Mouse (Mus musculus) embryonic facial prominence, embryonic 15.5 days (tissue): ENCODE data around the gene Aebp2. TPM values are rescaled to one million over a fixed set of nuclear protein-coding genes. Genes with fewer than 3 reads are reported as not detected.

Experiments
- ATAC-seq: fragments of 200-750 bp; cut with Nextera tagmentation; 2 replicates; pipeline ENCODE4 v1.8.0; 2017; ENCODE audit warnings: low read depth, moderate TSS enrichment; ENCODE audit not compliant: insufficient number of reproducible peaks, low FRiP score, low TSS enrichment
- H3K27ac ChIP-seq: fragments of 300-500 bp; sonication (generic); replicated peaks from 2 replicates; pipeline ENCODE4 v1.5.1; 2015; ENCODE audit warnings: mild to moderate bottlenecking, inconsistent platforms
- H3K27me3 ChIP-seq: fragments of 300-500 bp; sonication (generic); 2 replicates; pipeline ENCODE4 v1.6.1; 2015; ENCODE audit warnings: inconsistent platforms
- H3K36me3 ChIP-seq: fragments of 300-500 bp; sonication (generic); 2 replicates; pipeline ENCODE4 v1.6.1; 2015; ENCODE audit warnings: mild to moderate bottlenecking, inconsistent platforms
- H3K4me1 ChIP-seq: fragments of 300-500 bp; sonication (generic); 2 replicates; pipeline ENCODE4 v1.6.1; 2015; ENCODE audit warnings: inconsistent platforms
- H3K4me2 ChIP-seq: fragments of 300-500 bp; sonication (generic); replicated peaks from 2 replicates; pipeline ENCODE4 v1.6.1; 2015; ENCODE audit warnings: mild to moderate bottlenecking, inconsistent platforms
- H3K4me3 ChIP-seq: fragments of 300-500 bp; sonication (generic); replicated peaks from 2 replicates; pipeline ENCODE4 v1.5.1; 2015; ENCODE audit warnings: mild to moderate bottlenecking, inconsistent platforms
- H3K9ac ChIP-seq: fragments of 300-500 bp; sonication (generic); 2 replicates; pipeline ENCODE4 v1.6.1; 2015; ENCODE audit warnings: inconsistent platforms
- H3K9me3 ChIP-seq: fragments of 300-500 bp; sonication (generic); replicated peaks from 2 replicates; pipeline ENCODE4 v1.6.1; 2016; ENCODE audit warnings: inconsistent platforms
- WGBS: fragments of 180-500 bp; shearing (Covaris S2); methylation state at CpG from one replicate; pipeline ENCODE4 v1.1.7; 2015; 5-methylcytosine and 5-hydroxymethylcytosine counted together
- polyA plus RNA-seq: library from polyadenylated mRNA; unstranded; fragments of >200 nt; fragmentation: Nextera tagmentation; extraction: Ambion mirVana; gene quantifications from 2 replicates; pipeline ENCODE4 v1.2.1, GENCODE M21; 2015

The Aebp2 gene
- polyA plus RNA-seq, 1 experiment from 2014 or later: 13.7 TPM

DNA sequence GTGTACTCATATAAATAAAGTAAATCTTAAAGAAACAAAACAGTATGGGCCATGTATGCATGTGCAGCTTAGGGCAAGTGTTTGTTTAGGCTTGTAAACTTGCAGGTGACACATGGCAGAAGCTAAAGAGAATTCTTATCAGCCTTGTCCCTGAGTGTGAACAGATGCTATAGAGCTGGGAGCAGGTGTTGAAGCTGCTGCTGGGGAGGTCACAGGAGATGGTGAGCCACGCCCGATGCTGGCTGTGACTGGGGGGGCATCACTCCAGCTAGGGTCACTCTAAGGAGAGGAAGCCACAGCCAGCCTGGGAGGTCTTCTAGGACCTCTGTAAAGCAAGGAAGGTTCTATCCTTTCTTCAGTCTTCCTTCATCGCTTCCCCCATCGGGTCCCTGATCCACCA lies 53.6 kb downstream of the Aebp2 start:
- Histone ChIP-seq H3K36me3 (no peaks in the 10 kb centered on the region), H3K27me3 (no peaks in the 10 kb centered on the region), H3K4me1 (peaks cover 27% of the 10 kb centered on the region; the same call in 1 of the 2 replicates), H3K4me2 (no peak overlapping the region), H3K9ac (no peak overlapping the region), H3K27ac (no peak overlapping the region), H3K9me3 (no peaks in the 10 kb centered on the region), H3K4me3 (no peak overlapping the region)
- ATAC-seq: no peak
- 84% methylated on average over 4 of the region's 4 CpGs for WGBS

DNA sequence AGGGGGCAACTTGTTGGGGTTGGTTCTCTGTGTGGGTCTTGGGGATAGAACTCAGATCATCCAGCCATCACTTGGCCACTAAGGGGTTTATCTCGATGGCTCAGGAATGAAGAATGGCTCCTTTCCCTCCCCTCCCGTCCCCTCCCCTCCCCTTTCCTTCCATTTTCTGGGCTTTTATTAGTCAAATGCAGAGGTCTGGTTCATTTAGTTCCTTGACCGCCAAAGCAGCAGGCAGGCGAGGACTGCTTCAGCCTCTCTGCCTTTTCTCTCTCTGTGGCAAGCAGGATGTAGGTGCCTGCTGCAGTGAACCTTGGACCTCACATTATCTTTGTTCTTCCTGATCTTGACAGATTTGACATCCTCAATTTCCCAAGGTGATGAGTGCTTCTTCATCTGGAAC lies 54.6 kb downstream of the Aebp2 start:
- Histone ChIP-seq H3K4me2 (no peak overlapping the region), H3K4me3 (no peak overlapping the region), H3K36me3 (no peaks in the 10 kb centered on the region), H3K27me3 (no peaks in the 10 kb centered on the region), H3K4me1 (peaks cover 27% of the 10 kb centered on the region; the same call in 1 of the 2 replicates), H3K9me3 (no peaks in the 10 kb centered on the region), H3K9ac (no peak overlapping the region), H3K27ac (no peak overlapping the region)
- no peak for ATAC-seq
- WGBS: 57% methylated on average over 4 of the region's 4 CpGs

DNA sequence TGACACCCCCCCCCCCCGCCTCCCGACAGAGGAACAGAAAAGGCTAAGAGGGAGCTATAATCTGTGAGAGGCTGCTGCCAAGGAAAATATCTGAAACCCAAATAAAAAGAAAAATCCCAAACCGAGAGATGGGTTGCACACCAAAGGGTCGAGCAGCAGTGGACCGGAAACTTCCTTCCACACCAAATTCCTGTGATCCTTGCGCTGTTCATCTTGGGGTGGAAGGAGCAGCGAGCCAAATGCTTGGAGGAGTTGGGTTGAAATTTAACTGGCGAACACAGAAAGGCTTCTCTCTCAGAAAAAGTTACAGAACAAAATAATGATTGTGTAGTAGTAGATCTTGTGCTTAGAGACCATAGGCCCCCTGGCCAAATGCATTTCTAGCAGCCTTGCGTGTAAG lies 55.5 kb downstream of the Aebp2 start:
- Histone ChIP-seq H3K4me2 (no peak overlapping the region), H3K27me3 (no peaks in the 10 kb centered on the region), H3K9me3 (no peaks in the 10 kb centered on the region), H3K4me3 (no peak overlapping the region), H3K27ac (peak overlapping the region; percentile 78; the same call in 1 of the 2 replicates), H3K4me1 (peaks cover 36% of the 10 kb centered on the region), H3K9ac (no peak overlapping the region), H3K36me3 (no peaks in the 10 kb centered on the region)
- ATAC-seq: no peak
- 64% methylated on average over 9 of the region's 9 CpGs for WGBS

DNA sequence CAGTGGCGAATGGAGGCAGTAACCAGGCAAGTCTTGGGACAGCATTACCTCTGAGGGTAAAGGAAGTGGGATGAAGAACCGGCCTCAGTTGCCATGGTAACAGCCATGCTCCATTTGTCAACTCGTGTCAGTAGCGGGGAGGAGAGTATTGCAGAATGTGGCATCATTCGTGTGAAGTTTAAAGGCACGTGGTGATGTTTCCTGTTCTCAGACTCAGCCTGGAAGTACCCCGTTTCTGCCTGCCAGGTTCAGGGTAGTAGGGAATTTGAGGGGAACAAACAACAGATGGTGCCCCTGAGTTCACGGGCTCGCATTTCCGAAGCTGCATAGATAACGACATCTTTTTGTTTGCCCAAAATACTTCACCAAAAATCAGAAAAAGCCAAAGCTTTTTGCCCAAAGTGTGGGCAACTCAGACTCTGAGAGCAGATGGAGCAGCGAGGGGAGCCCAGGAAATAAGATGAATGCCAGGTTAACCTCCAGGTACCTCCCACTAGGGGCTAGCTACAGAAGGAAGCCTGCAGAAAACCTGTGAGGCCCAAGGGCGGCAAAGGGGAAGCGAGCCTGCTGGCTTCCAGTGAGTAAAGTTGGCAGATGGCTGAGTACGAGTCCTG lies 56.3 kb downstream of the Aebp2 start:
- no peak for ATAC-seq

DNA sequence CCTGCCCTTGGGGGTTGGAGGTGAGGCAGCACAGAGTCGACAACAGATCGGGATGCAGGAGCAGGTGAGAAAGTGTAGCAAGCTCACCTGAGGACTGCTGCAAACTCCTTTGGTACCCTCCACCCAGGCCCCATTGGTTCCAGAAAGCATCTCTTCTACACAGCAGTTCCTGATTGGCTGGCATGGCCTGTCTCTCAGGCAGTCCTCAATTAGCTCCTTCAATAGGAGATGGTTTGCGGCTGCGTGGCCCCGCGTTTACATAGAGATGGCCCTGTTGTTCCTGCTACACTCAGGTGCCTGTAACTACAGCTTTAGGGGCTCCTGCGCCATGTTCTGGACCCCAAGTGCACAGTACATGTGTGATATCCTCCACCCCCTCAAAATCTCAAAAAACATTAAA lies 58.2 kb downstream of the Aebp2 start:
- Histone ChIP-seq H3K9ac (no peak overlapping the region), H3K4me2 (no peak overlapping the region), H3K27ac (no peak overlapping the region), H3K36me3 (no peaks in the 10 kb centered on the region), H3K4me3 (no peak overlapping the region), H3K4me1 (peaks cover 38% of the 10 kb centered on the region), H3K9me3 (no peaks in the 10 kb centered on the region), H3K27me3 (no peaks in the 10 kb centered on the region)
- ATAC-seq: no peak
- WGBS: 52% methylated on average over 7 of the region's 7 CpGs

More for the DNA sequence above, 56.3 kb downstream of the Aebp2 start:
- Histone ChIP-seq H3K4me2 (0 out of 2 replicates have a peak overlapping the region, but pooled peaks have one; percentile 4), H3K9me3 (no peaks in the 10 kb centered on the region), H3K27ac (peak overlapping the region; percentile 78), H3K27me3 (no peaks in the 10 kb centered on the region), H3K4me3 (no peak overlapping the region), H3K9ac (no peak overlapping the region), H3K36me3 (no peaks in the 10 kb centered on the region), H3K4me1 (peaks cover 38% of the 10 kb centered on the region)
- 15% methylated on average over 15 of the region's 15 CpGs for WGBS

DNA sequence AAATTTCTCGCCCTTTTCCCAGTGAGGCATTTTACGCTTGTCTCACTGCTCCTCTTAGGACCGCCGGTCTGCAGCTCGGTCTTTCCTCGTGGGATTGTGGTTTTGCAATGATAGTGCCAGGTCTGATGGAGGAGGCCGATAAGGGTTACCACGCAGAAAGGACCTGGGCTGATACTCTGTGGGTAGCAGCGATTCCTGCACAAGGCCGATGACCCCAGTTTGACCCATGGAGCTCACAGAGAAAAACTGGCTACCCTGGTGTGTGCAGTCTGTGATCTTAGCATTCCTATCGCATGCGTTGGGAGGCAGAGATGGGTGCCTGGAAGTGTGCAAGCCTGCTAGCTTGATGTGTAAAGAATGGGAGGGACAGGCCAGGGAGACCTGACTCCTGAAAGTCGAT lies 60.4 kb downstream of the Aebp2 start:
- no peaks in the 10 kb centered on the region for H3K9me3 ChIP-seq
- no peak for ATAC-seq
- no peak overlapping the region for H3K4me2 ChIP-seq
- no peak overlapping the region for H3K27ac ChIP-seq
- H3K4me1 ChIP-seq: peaks cover 32% of the 10 kb centered on the region
- no peaks in the 10 kb centered on the region for H3K36me3 ChIP-seq
- 30% methylated on average over 13 of the region's 13 CpGs for WGBS
- H3K4me3 ChIP-seq: no peak overlapping the region
- H3K9ac ChIP-seq: no peak overlapping the region
- H3K27me3 ChIP-seq: no peaks in the 10 kb centered on the region

DNA sequence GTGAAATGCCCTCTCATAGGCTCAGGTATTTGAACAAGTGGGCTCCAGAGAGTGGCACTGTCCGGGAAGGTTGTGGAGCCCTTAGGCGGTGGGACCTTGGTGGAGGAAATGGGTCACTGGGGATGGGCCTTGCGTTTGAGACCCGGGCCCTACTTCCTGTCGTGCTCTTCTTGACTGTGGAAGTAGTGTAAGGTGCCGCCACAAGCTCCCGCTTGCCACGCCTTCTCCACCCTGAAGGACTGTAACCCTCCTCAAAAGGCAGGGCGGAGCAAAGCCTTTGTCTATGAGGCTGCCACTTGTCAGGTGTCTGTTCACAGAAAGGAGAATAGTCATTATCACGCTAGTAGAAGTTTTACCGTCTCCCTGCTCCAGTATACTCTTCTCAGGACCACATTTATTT lies 61.9 kb downstream of the Aebp2 start:
- H3K4me1 ChIP-seq: peaks cover 18% of the 10 kb centered on the region
- H3K4me2 ChIP-seq: no peak overlapping the region
- no peak overlapping the region for H3K27ac ChIP-seq
- H3K27me3 ChIP-seq: no peaks in the 10 kb centered on the region
- no peaks in the 10 kb centered on the region for H3K9me3 ChIP-seq
- ATAC-seq: no peak
- H3K36me3 ChIP-seq: no peaks in the 10 kb centered on the region
- H3K9ac ChIP-seq: no peak overlapping the region
- WGBS: 89% methylated on average over 11 of the region's 11 CpGs
- no peak overlapping the region for H3K4me3 ChIP-seq

DNA sequence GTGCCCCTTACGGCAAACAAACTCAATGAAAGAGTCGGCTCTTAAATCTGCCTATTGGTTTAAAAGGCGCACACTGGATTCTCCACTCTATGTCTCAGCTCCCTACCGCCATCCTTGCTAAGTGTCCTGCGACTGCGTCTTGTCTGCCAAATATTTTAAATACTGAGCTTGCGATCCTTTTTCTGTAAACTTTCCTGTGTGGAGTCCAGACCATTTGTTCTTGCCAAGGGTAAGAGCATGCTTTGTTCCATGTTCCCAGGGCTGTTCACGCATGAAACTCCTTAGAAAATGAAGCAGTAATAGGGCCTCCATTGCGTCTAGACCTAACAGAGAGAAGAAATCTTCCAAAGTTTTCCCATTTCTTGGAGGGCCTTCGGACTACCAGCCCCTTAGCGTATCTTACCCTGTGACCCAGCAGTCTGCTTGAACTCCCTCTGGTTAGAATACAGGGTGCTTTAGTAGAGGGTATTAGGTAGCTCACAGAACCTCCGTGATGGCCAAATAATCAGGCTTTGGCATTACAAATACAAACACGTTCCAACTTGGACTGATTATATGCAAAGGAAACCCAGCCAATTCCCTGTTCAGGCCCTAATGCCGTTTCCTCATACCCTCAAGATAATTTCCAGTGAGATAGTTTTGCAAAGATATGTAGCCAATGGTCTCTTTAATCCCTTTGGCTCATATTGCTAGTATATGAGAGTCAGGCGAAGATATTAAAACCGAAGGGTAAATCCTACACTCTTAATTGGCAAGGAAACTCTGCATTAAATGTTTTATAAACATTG lies 67.3 kb downstream of the Aebp2 start:
- peak; percentile 83 for ATAC-seq

DNA sequence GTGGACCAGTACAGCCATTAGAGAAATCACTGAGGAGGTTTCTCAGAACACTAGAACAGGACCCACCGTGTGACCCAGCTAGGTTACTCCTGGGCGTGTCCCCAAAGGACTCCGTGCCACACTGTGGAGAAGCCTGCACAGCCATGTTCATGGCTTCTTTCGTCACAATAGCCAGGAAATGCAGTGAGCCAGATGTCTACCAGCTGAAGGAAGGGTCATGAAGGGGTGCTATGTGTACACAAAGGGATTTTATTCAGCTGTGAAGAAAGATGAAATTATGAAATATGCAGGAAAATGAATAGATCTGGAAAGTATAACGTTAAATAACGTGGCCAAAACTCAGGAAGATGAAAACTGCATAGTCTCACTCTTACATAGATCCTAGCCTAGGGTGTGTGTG lies 69.7 kb downstream of the Aebp2 start:
- Histone ChIP-seq H3K9ac (no peak overlapping the region), H3K9me3 (no peaks in the 10 kb centered on the region), H3K4me2 (no peak overlapping the region), H3K4me3 (no peak overlapping the region), H3K27ac (no peak overlapping the region), H3K36me3 (no peaks in the 10 kb centered on the region), H3K27me3 (no peaks in the 10 kb centered on the region), H3K4me1 (peaks cover 29% of the 10 kb centered on the region; the same call in 1 of the 2 replicates)
- WGBS: 65% methylated on average over 6 of the region's 6 CpGs
- ATAC-seq: no peak

More for the DNA sequence above, 67.3 kb downstream of the Aebp2 start:
- Histone ChIP-seq H3K4me1 (peaks cover 21% of the 10 kb centered on the region; the same call in 1 of the 2 replicates), H3K27ac (peak overlapping the region; percentile 76), H3K4me2 (no peak overlapping the region), H3K27me3 (no peaks in the 10 kb centered on the region), H3K9me3 (no peaks in the 10 kb centered on the region), H3K9ac (no peak overlapping the region), H3K36me3 (no peaks in the 10 kb centered on the region), H3K4me3 (no peak overlapping the region)
- 53% methylated on average over 16 of the region's 16 CpGs for WGBS

DNA sequence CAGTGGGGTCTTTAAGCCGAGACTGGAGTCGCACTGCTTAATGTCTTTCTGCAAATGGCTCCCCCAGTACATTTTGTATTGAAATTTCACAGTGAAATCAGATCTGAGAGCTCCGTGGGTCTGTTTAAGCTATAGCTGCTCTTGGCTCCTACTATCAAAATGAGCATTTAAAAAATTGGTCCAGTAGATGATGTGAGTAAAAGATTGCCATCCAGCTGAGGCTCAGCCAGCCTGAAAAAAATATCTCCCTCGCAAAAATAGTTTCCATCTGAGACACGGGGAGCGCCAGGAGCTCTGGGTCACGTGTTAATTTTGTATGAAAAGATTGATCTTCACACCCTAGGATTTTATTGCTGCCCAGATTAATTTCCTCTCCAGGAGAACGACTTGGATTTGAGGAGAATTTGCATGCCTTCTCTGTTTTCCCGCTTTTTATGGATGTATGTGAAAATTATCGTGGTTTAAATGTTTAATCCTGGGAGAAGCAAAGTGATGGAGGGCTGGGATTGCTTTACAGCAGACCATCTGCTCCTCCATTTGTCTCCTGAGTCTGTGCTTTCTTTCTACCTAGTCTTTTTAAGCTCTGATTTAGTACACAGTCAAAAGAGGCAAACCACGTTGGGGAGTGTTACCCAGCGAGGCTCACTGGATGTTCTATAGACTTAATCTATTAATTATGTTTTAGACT lies 73.9 kb downstream of the Aebp2 start:
- Histone ChIP-seq H3K9me3 (no peaks in the 10 kb centered on the region), H3K4me1 (peaks cover 20% of the 10 kb centered on the region; the same call in 1 of the 2 replicates), H3K4me3 (no peak overlapping the region), H3K36me3 (no peaks in the 10 kb centered on the region), H3K9ac (no peak overlapping the region), H3K27ac (peak overlapping the region; percentile 71), H3K4me2 (no peak overlapping the region), H3K27me3 (no peaks in the 10 kb centered on the region)
- 36% methylated on average over 12 of the region's 12 CpGs for WGBS
- ATAC-seq: 0 out of 2 replicates have a peak, but pooled peaks have one; percentile 31

DNA sequence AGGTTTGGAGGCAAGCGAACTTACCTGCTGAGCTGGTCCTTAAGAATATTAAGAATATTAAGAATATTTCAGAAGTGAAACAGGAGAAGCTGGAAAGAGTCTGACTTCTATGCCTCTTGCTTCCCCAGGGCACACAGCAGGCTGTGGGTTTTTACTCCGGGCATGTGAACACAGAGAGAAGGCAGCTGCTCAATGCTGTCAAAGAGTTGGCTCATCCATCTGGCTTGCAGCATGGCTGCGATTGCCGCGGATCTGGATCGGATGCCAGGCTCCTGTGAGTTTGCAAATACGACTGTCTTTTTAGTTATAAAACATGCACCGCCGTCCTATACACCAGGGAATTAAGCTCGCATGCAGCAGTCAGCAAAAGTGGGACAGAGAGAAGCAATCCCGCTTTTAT lies 75.5 kb downstream of the Aebp2 start:
- H3K9me3 ChIP-seq: no peaks in the 10 kb centered on the region
- H3K4me1 ChIP-seq: peaks cover 16% of the 10 kb centered on the region; the same call in 1 of the 2 replicates
- H3K4me3 ChIP-seq: no peak overlapping the region
- 48% methylated on average over 11 of the region's 11 CpGs for WGBS
- no peaks in the 10 kb centered on the region for H3K36me3 ChIP-seq
- ATAC-seq: no peak
- H3K27me3 ChIP-seq: no peaks in the 10 kb centered on the region
- H3K4me2 ChIP-seq: no peak overlapping the region
- no peak overlapping the region for H3K9ac ChIP-seq
- H3K27ac ChIP-seq: no peak overlapping the region
